Mouse (Mus musculus) activated CD4-positive, CD25-positive, alpha-beta regulatory T cell, adult 4 months (primary cell): ENCODE data around the gene Rtp2. TPM values are rescaled to one million over a fixed set of nuclear protein-coding genes. Genes with fewer than 3 reads are reported as not detected.

Experiments used
- ATAC-seq: one replicate; pipeline ENCODE4 v1.8.0; 2017
- polyA plus RNA-seq, 2 experiments: library from polyadenylated mRNA; unstranded; fragments of 100-300 nt; shearing (Covaris generic); gene quantifications; one replicate each; pipeline ENCODE4 v1.2.1; 2017

Rtp2 gene
- polyA plus RNA-seq, result not detected

DNA sequence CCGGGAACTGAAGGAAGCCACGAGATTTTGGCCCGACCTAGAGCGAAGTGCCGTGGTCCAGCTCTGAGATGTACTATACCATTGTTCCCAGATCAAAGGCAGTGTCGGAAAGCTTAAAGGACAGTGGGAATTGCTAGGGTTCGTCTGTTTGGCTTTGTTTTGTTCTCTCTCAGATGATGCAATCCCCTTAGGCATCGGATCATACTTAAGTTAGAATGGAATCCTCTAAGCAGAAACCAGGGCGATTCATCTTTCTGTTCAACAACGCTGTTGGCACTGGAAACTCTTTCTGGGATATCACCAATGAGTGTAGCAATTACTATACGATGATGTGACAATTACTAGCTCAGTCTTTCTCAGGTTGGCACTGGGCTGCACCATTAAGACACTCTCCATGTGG lies at the start of gene Rtp2:
TSS of gene Rtp2 (minus strand) at position 101 of the 400 bp plus-strand sequence.
- ATAC-seq, result no peak

DNA sequence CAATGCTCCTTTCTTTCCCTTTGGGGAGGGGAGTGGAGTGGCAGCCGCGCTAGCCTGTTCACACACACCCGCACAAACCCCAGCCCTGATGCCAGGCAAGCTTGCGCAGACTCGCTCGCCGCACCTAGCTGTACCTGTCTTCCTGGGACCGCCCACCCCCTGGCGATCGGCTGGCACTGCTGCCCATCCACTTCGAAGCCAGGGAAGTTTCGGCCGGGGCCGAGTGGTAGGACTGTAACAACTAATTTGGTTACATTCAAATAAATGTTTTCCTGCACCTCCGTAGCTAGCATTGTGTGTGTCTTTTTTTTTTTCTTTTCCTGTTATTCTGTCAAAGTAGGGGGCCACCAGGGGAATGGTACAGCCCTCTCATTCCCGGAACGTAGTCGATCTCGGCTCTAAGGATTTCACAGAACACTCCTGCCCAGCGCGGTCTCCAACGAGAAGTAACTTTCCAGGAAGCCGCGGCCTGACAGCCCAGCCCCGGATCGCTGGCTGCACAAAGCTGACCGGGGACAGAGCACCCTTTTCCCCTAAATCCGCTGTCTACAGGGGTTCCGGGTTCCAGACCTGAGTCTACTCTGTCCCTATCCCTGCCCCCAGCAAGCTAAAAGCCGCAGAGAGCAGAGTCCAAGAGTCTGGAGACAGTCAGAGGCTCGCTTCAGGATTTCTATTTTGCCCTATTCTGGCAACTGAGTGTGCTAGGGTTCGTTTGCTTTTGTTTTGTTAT lies 49.0 kb upstream of the Rtp2 start:
- ATAC-seq, result no peak

DNA sequence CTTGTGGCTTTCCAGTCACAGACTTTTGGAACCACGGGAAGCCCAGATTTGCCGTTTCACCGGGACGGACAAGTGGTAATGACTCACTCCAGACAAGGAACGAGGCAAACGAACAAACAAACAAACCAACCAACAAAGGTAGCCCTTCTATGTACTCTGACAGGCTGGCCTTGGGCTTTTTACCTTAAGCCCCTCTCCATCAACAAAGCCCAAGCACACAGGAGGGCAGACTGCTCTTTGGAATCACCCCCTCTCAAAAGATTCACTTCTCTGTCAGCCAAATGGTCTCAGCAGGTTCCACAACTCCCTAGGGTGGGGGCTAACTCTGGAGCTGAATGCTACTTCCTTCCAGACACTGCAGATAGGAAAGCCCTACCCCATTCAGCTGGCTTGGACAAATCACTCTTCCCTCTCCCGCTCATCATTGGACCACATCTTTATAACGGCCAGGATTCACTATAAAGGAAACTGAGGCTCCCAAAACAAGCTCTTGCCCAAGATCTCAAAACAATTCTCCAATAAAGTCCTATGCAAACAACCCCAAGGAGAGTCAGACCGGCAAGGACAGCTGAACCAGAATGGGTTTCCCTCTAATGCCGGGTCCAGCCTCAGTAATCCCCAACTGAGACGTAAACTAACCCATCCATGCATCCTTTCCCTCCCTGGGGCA lies 48.1 kb upstream of the Rtp2 start:
- no peak for ATAC-seq

DNA sequence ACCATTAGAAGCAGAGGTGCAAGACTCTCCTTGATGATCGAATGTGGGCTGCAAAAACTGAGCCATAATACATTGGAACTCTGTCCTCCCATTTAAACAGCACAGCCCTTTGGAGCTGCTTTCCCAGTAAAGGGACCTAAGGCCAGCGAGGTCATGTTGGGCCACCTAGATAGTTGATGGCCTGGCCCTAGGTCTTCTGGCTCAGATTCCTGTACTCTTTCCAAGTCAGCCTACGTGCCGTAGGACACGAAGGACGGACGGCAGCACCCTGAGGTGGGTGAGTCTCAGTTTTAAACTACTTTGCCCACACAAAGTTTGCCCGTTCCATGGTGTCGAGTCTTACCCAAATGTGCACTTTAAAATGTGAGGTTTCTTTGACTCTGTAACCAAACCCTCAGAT lies 47.3 kb upstream of the Rtp2 start:
- ATAC-seq, result no peak

DNA sequence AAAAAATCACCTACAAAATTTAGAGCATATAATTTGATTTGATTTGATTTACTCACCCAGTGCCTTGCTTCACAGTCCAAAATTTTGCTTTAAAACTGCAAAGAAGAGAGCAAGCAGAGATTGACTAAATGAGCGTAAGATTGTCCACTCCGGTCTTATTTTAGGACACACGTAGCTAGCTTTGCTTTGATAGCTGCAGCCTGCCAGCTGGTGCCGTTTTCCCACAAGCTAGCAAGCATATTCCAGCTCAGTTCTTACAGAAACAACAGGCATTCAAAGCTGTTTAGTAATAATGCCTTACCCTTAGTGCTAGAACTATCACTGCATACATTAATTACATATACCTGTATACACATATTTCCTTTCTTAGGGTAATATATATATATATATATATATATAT lies 46.3 kb upstream of the Rtp2 start:
- ATAC-seq, result no peak

DNA sequence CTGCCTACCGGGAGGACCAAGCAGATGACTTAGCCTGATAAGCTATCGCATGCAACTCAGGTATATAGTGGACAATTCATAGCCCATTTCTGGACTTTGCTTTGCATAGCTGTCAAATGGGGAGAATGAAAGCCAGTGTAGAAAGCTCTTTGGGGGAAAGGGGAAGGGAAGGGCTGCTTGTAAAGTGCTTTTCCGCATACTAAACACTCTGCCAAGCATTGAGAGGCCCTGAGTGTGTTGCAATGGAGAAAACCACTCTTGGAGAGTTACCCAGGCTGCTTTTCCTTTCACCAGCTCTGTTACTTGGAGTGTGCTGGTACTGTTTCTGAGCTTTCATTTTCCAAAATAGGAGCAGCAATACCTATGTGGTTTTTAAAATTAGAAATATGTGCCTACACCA lies 45.5 kb upstream of the Rtp2 start:
- ATAC-seq, result no peak

DNA sequence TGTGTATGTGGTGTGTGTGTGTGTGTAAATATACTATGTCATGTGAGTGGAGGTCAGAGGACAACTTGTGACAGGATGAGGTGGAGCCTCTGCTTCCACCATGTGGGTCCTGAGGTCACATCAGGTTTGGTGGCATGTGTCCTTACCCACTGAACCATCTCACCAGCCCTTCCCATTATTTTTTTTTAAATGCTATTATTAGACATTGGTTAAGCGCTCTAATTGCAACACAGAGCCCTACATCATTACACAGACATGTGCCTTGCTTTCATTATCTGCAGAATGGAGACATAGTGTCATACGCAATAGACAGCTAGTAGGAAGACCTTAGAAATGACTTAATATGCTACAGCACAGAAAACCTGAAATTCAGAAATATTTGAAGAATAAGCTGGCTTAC lies 44.0 kb upstream of the Rtp2 start:
- no peak for ATAC-seq

DNA sequence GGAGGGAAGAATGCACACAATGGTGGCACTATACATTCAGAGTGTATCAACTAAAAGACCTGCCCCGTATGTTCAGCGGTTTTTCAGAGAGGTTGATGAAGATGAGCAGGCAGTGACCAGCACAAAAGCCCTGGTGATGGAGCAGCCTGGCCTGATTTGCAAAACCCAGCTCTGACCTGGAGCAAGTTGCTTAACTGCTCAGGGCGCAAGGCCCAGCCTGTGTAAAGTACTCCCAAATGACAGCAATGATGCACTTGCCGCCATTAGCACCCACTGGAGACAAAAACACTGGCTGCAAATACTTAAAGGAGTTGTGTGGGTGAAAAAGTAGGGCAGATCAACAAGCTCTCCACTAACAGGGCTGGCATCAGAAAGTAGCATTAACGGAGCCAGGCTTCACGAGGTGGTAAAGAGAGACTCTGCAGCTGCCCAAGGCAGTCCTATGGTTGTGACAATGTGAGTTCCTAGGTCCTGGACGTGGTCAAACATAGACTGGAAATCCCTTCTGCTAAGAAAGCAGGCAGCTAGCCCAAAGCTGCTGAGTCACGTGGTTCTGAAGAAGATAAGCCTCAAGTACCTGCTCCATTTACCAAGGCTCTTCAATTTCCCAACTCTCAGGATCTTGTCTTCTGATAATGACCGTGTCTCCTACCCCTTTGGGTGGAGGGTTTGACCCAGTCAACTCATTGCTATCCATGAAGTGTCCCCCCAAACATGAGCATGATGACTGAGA lies 41.6 kb upstream of the Rtp2 start:
- no peak for ATAC-seq

DNA sequence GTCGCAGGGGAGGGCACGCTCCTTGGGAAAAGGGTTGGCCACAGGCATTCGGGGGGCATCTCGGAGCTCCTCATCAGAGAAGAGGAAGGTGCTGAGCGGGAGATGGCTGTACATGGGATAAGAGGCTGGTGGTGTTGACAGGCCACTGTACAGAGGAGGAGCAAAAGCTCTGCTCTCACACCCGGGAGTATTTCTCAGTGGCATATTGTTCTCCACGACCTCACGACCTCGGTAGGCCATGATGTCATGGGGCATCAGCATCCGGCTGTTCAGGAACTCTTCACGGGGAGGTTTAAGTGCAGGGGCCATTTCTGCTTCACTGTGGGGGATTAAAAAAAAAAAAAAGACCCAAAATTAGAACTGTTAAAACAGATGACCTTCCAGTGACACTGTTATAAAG lies 40.7 kb upstream of the Rtp2 start:
- no peak for ATAC-seq

DNA sequence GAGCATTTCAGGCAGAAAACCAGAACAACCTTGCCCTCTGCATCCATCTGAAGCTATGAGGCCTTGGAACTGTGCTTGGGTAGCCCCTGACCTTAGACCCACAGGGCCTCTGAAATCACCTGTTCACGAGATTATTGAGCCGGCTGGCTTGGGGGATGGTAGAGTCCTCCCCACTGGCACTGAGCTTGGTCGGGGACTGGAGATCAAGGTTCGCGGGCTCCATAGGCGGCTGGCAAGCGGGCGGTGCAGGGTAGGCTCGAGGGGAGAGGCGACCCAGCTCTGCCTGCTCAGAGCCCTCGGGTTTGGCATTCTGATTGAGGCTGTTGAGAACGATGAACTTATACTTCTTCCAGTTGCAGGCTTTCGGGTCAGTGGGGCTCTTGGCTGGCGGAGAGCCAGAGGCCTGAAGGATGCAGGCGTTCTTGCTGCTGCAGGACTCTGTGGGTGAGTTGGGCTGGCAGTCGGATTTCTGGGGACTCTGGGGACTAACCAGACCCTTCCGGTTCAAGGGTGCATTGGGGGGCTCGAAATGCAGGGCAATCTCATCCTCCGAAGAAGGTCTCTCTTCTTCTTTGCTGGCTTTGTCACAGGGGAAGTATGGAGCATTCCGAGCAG lies 40.0 kb upstream of the Rtp2 start:
- ATAC-seq, result no peak

DNA sequence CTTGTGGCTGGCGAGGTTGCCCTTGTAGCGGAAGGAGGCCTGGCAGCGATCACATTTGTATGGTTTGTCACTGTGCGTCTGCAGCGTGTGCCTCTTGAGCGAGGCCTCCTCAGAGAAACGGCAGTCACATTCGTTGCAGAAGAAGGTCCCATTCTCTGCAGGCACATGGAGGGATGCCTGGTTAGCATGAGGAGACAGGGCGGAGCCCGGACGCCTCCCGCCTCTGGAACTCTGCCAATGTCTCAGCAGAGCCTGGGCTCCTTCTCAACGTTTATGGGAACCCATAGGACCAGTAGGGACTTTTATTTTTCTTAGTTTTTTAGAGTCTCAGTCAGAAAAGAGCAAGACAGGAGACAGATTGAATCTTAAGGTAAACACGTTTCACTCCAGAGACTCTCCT lies 37.7 kb upstream of the Rtp2 start:
- no peak for ATAC-seq

DNA sequence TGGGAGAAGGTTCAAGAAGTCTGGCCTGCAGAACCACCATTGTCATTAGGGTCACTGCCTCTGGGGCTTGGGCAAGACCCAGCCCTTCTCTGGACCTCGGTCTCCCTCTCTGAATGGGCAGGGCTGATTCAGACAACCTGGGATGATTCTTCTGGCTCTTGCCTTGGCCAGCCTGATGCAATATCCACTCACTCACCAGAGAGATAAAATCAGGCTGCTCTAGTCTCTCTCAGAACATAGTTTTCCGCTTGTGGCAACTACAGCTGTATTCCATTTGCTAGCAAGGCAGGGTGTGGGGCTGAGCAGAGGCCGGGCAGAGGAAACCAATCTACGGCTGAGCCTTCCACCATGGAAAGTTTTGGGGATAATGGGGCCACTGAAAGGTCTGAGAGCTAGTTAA lies 36.7 kb upstream of the Rtp2 start:
- ATAC-seq, result no peak

DNA sequence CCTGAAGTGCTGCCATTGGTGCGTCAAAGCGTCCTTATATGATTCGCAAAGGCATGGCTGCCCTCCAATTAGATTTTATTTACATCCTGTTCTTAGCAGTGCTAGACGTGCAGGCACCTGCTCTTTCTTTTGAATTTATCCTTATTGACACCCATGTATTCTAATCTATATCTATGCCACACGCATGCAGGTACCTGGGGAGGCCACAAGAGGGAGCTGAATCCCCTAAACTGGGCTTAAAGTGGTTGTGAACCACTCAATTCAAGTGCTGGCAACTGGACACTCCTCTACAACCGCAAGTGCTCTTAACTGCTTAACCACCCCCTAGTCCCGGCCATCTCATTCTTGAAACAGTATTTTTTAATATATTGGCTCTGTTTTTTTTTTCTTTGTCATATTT lies 35.1 kb upstream of the Rtp2 start:
- ATAC-seq, result no peak

DNA sequence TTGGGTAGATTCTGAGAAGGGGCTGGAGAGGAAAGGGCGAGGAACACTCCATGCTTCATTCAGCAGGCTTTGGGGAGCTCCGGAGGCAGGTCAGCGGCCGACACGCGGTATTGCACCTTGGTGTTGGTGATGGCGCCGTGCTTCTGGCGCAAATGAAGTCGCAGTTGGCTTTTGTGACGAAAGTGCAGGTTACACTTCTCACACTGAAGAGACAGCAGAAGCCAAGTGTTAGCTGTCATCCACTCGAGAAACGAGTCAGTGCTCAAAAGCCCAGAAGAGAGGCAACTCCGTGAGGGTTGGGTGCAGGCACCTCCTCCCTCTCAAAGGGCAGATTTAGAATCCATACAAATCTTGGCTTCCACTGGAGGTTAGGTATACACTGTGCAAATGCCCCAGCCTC lies 33.9 kb upstream of the Rtp2 start:
- ATAC-seq, result no peak

DNA sequence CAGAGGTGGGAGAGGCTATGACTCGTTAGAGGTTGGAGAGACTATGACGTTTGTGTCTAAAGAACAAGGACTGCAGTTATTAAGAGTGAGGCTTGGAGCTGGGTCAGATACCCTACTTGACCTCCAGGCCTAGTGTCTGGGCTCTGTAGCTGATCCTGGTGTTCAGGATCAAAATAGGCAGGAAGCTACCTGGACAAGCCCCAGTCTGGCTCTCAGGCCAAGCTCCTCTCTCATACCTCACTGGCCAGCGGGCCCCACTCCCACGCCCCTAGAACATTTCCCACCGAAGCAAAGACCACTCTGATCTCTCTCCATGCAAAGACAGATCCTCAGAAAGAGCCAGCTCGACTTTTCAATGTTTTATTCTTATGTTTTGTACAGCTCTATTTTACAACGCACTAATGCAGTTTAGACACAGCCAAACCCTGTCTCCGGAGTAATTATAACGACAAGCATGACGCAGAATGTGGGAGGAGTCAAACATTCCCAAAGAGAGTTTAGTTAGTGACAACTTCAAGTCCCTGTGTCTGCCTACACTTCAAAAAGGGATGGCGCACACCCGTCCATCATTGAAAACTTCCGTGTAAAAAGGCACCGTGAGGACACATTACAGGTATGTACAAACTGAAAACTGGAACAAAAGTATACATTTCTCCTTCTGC lies 32.6 kb upstream of the Rtp2 start:
- no peak for ATAC-seq

DNA sequence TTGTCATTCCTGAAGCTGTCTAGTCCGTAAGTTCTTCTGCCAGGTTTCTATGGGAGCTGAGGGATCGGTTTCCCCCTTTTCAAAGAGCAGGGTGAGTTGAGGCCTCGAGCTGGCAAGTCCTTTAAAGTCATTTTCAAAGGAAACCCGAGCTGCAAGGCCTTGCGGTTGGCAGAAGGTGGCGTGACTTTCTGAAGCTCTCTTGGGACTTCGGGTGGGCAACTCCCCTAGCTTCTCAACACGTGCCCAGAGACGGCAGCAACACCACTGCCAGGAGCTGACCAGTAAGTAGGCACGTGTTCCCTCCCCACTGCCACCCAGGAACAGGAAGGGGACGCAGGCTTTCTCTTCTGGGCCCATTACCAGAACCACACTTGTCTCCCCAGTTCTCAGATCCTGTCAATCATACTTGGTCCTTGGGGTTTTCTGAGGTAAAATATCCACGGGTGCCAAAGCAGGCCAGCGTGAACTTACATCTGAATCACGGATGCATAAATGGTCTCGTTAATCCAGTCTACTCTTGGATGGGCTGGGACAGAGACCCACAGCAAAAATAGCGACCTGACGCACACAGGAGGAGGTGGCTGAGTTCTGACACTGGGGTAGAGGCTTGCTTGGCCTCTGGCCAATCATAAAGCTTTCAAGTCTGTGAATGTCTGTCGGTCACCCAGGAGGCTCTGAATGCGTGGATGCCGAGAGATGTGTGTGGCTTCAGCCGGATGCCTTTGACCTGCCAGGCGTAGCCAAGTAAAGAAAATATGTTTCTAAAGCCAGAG lies 31.9 kb upstream of the Rtp2 start:
- ATAC-seq, result no peak

DNA sequence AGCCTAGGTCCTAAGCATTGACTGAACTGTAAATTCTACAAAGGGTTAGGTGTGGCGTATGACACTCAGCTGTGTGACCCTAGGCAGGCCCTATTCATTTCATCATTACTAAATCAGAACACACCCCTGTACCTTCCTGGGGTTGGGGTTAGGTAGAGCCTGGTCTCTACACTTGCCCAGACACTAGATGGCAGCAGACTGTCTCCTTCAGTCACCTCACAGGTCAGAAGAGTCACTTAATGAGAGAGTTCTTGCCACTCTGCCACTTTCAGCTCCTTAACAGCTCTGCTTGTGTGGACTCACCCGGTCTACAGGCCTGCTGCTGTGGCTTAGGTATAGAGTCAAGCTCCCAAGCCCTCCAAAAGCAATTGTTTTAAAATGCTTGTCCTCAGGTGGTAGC lies 30.2 kb upstream of the Rtp2 start:
- ATAC-seq, result peak; percentile 61

DNA sequence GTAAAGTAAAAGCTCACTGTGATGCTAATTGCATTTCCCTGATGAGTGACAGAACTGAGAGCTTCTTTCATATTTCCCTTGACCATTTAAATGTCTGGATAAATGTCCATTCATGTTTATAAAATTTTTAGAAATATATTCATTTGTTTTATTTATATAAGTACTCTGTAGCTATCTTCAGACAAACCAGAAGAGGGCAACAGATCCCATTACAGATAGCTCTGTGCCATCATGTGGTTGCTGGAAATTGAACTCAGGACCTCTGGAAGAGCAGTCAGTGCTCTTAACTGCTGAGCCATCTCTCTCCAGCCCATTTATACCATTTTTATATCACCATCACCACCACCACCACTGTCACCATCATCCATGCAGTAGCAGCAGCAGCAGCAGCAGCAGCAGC lies 26.7 kb upstream of the Rtp2 start:
- ATAC-seq, result no peak

DNA sequence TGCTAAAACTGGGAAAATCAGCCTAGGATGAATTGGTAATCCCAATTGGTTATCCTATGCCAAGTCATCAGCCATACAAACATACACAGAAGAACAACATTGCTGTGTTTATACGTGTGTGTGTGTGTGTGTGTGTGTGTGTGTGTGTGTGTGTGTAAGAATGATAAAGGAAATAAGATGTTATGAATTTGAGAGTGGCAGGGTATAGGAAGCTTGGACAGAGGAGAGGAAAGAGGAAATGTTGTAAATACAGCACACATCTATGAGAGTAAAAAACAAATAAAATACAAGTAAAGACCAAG lies 21.7 kb upstream of the Rtp2 start:
- no peak for ATAC-seq

DNA sequence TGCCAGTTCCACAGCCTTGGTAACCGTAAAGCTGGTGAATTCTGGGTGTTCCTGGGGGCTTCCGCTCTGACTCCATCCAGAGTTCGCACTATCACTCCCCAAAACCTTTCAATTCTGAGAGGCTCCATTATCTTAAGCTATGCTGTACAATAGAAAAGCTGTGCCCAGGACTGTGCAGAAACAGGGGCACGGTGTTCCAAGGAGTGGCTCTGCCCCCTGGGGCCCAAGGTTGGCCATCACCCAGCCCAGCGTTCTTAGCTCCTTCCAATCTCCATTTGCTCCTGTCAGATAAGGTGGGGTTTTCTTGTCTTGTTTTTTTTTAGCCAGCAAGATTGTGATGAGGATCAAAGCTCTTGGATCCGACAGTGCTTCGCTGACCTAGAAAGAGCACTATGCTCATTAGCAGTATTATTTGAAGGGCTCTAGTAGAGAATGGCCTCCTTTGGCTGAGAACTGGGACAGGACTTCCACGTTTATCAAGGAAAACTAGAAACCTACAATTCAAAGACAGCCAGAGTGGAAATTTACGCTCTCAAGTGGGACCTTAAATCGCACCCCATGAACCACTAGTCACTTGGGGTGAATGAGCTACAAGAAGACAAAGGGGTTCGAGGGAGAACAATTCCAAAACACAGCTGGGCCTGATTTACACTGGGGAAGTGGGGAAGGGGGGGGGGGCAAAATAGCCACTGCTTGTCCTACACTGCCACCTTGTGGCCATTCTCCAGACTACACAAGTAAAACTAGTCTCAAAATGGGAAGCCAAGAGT lies 21.2 kb upstream of the Rtp2 start:
- ATAC-seq, result no peak

DNA sequence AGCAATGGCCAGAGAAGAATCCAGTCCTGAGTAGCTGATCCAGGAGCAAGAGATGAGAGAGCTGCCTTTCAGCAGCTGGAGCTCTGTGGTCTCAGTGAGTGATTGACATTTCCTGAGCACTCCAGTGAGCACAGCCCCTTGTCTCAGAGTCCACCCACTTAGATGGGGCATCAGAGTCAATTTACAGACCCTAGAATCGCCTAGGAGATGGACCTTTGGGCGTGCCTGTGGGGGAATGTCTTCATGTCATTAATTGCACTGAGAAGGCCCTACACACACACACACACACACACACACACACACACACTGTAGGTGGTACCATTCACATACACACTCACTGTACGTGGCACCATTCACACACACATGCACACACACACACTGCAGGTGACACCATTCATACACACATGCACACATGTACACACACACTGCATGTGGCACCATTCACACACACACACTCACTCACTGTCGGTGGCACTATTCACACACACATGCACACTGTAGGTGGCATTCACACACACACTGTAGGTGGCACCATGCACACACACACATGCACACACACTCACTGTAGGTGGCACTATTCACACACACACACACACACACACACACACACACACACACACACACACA lies 20.0 kb upstream of the Rtp2 start:
- no peak for ATAC-seq
